Mouse (Mus musculus): ENCODE results near the gene 1300017J02Rik. TPM values are rescaled to one million over a fixed set of nuclear protein-coding genes. Genes with fewer than 3 reads are reported as not detected.

The 1300017J02Rik gene
- total and polyA plus RNA-seq, 2 experiments from 2014 or later, result 1.4 TPM; not detected in 1

GRCm38 (mm10) chr9:103228370-103229003 is 76.4 kb downstream of the 1300017J02Rik start:
- no peak overlapping the region for H3K9ac ChIP-seq (replicated peaks; ENCODE audit: low read depth, low read length)
- H3K27ac ChIP-seq (ENCODE audit: low read depth), result no peak overlapping the region
- no peak for ATAC-seq (ENCODE audit: insufficient read depth, low read depth)
- no peaks in the 10 kb centered on the region for H3K36me3 ChIP-seq (replicated peaks; ENCODE audit: control insufficient read depth, insufficient read depth, low read length)
- no peak overlapping the region for H3K4me2 ChIP-seq (ENCODE audit: low read depth, low read length)
- H3K9me3 ChIP-seq (replicated peaks; ENCODE audit: control insufficient read depth, low read length), result no peaks in the 10 kb centered on the region
- H3K4me1 ChIP-seq (ENCODE audit: control insufficient read depth, insufficient read depth), result no peaks in the 10 kb centered on the region
- no peak for DNase-seq (ENCODE audit: low spot score)
- TF ChIP-seq EP300 (IDR thresholded peaks at IDR 0.05; ENCODE audit: low read depth), result no peak
- TF ChIP-seq CTCF (IDR thresholded peaks at IDR 0.05; ENCODE audit: low read depth), result no peak
- no peak overlapping the region for H3K4me3 ChIP-seq (ENCODE audit: low read depth, low read length)
- 80% methylated on average over 13 of the region's 13 CpGs for WGBS
- no peaks in the 10 kb centered on the region; the same call in 1 of the 2 replicates for H3K27me3 ChIP-seq (ENCODE audit: control insufficient read depth, insufficient read depth, low read length)

- TF ChIP-seq CTCF (IDR thresholded peaks at IDR 0.05; ENCODE audit: low read depth) (no peak), EP300 (IDR thresholded peaks at IDR 0.05; ENCODE audit: low read depth) (no peak)
- no peaks in the 10 kb centered on the region; the same call in 1 of the 2 replicates for H3K27me3 ChIP-seq (ENCODE audit: control insufficient read depth, insufficient read depth, low read length)
- no peak overlapping the region for H3K27ac ChIP-seq (ENCODE audit: low read depth)
- H3K4me1 ChIP-seq (ENCODE audit: control insufficient read depth, insufficient read depth), result no peaks in the 10 kb centered on the region
- no peaks in the 10 kb centered on the region for H3K9me3 ChIP-seq (replicated peaks; ENCODE audit: control insufficient read depth, low read length)
- H3K4me3 ChIP-seq (ENCODE audit: low read depth, low read length), result no peak overlapping the region
- H3K36me3 ChIP-seq (replicated peaks; ENCODE audit: control insufficient read depth, insufficient read depth, low read length), result no peaks in the 10 kb centered on the region
- WGBS, result 90% methylated on average over 16 of the region's 16 CpGs
- no peak overlapping the region for H3K4me2 ChIP-seq (ENCODE audit: low read depth, low read length)
- DNase-seq (ENCODE audit: low spot score) (no peak), ATAC-seq (ENCODE audit: insufficient read depth, low read depth) (no peak)
- no peak overlapping the region for H3K9ac ChIP-seq (replicated peaks; ENCODE audit: low read depth, low read length)
These were observed 77.1 kb downstream of the 1300017J02Rik start for GRCm38 (mm10) chr9:103227760-103228159.

- ATAC-seq (ENCODE audit: insufficient read depth, low read depth), result no peak
- WGBS, result 81% methylated on average over 15 of the region's 15 CpGs
- no peak for DNase-seq (ENCODE audit: low spot score)
- H3K4me1 ChIP-seq (ENCODE audit: control insufficient read depth, insufficient read depth), result no peaks in the 10 kb centered on the region
- H3K4me2 ChIP-seq (ENCODE audit: low read depth, low read length), result no peak overlapping the region
- H3K4me3 ChIP-seq (ENCODE audit: low read depth, low read length), result no peak overlapping the region
- no peak for TF ChIP-seq CTCF (IDR thresholded peaks at IDR 0.05; ENCODE audit: low read depth)
- no peak for TF ChIP-seq EP300 (IDR thresholded peaks at IDR 0.05; ENCODE audit: low read depth)
- no peaks in the 10 kb centered on the region for H3K36me3 ChIP-seq (replicated peaks; ENCODE audit: control insufficient read depth, insufficient read depth, low read length)
- no peak overlapping the region for H3K9ac ChIP-seq (replicated peaks; ENCODE audit: low read depth, low read length)
- no peaks in the 10 kb centered on the region for H3K9me3 ChIP-seq (replicated peaks; ENCODE audit: control insufficient read depth, low read length)
- H3K27me3 ChIP-seq (ENCODE audit: control insufficient read depth, insufficient read depth, low read length), result no peaks in the 10 kb centered on the region; the same call in 1 of the 2 replicates
- H3K27ac ChIP-seq (ENCODE audit: low read depth), result no peak overlapping the region
These were observed 78.1 kb downstream of the 1300017J02Rik start for GRCm38 (mm10) chr9:103226806-103227205.

GRCm38 (mm10) chr9:103225464-103225863 is 79.4 kb downstream of the 1300017J02Rik start:
- Histone ChIP-seq H3K4me2 (ENCODE audit: low read depth, low read length) (no peak overlapping the region), H3K4me3 (ENCODE audit: low read depth, low read length) (no peak overlapping the region), H3K27ac (ENCODE audit: low read depth) (no peak overlapping the region), H3K9ac (replicated peaks; ENCODE audit: low read depth, low read length) (no peak overlapping the region), H3K27me3 (ENCODE audit: control insufficient read depth, insufficient read depth, low read length) (no peaks in the 10 kb centered on the region; the same call in 1 of the 2 replicates), H3K4me1 (ENCODE audit: control insufficient read depth, insufficient read depth) (no peaks in the 10 kb centered on the region), H3K9me3 (replicated peaks; ENCODE audit: control insufficient read depth, low read length) (no peaks in the 10 kb centered on the region), H3K36me3 (replicated peaks; ENCODE audit: control insufficient read depth, insufficient read depth, low read length) (no peaks in the 10 kb centered on the region)
- ATAC-seq (ENCODE audit: insufficient read depth, low read depth), result peak; percentile 37; the same call in 1 of the 2 replicates
- peak; percentile 66 for TF ChIP-seq CTCF (IDR thresholded peaks at IDR 0.05; ENCODE audit: low read depth)
- no peak for TF ChIP-seq EP300 (IDR thresholded peaks at IDR 0.05; ENCODE audit: low read depth)
- WGBS, result 55% methylated on average over 3 of the region's 3 CpGs
- DNase-seq (ENCODE audit: low spot score), result no peak

- 90% methylated on average over 7 of the region's 7 CpGs for WGBS
- TF ChIP-seq CTCF (IDR thresholded peaks at IDR 0.05; ENCODE audit: low read depth) (no peak), EP300 (IDR thresholded peaks at IDR 0.05; ENCODE audit: low read depth) (no peak)
- no peak for ATAC-seq (ENCODE audit: insufficient read depth, low read depth)
- Histone ChIP-seq H3K4me2 (ENCODE audit: low read depth, low read length) (no peak overlapping the region), H3K4me1 (ENCODE audit: control insufficient read depth, insufficient read depth) (no peaks in the 10 kb centered on the region), H3K27me3 (ENCODE audit: control insufficient read depth, insufficient read depth, low read length) (no peaks in the 10 kb centered on the region; the same call in 1 of the 2 replicates), H3K27ac (ENCODE audit: low read depth) (no peak overlapping the region), H3K9ac (replicated peaks; ENCODE audit: low read depth, low read length) (no peak overlapping the region), H3K4me3 (ENCODE audit: low read depth, low read length) (no peak overlapping the region), H3K36me3 (replicated peaks; ENCODE audit: control insufficient read depth, insufficient read depth, low read length) (no peaks in the 10 kb centered on the region), H3K9me3 (replicated peaks; ENCODE audit: control insufficient read depth, low read length) (no peaks in the 10 kb centered on the region)
- no peak for DNase-seq (ENCODE audit: low spot score)
These were observed 80.2 kb downstream of the 1300017J02Rik start for GRCm38 (mm10) chr9:103224721-103225120.

- Histone ChIP-seq H3K4me3 (ENCODE audit: low read depth, low read length) (no peak overlapping the region), H3K4me1 (ENCODE audit: control insufficient read depth, insufficient read depth) (0 out of 2 replicates have a peak, but pooled peaks cover 6% of the 10 kb centered on the region), H3K27ac (ENCODE audit: low read depth) (no peak overlapping the region), H3K9ac (replicated peaks; ENCODE audit: low read depth, low read length) (no peak overlapping the region), H3K9me3 (replicated peaks; ENCODE audit: control insufficient read depth, low read length) (no peaks in the 10 kb centered on the region), H3K4me2 (ENCODE audit: low read depth, low read length) (no peak overlapping the region), H3K27me3 (ENCODE audit: control insufficient read depth, insufficient read depth, low read length) (no peaks in the 10 kb centered on the region), H3K36me3 (replicated peaks; ENCODE audit: control insufficient read depth, insufficient read depth, low read length) (no peaks in the 10 kb centered on the region)
- 84% methylated on average over 6 of the region's 6 CpGs for WGBS
- no peak for TF ChIP-seq EP300 (IDR thresholded peaks at IDR 0.05; ENCODE audit: low read depth)
- TF ChIP-seq CTCF (IDR thresholded peaks at IDR 0.05; ENCODE audit: low read depth), result no peak
- ATAC-seq (ENCODE audit: insufficient read depth, low read depth), result no peak
- no peak for DNase-seq (ENCODE audit: low spot score)
These were observed 90.6 kb downstream of the 1300017J02Rik start for GRCm38 (mm10) chr9:103214281-103214680.

Measured in heart, postnatal 0 days (tissue).